Mouse (Mus musculus): Measurements from ENCODE around the gene Cntnap2. TPM values are rescaled to one million over a fixed set of nuclear protein-coding genes. Genes with fewer than 3 reads are reported as not detected.

Gene Cntnap2
- polyA plus RNA-seq, 1 experiment, result not detected

GRCm38 (mm10) chr6:47317253-47317652 is 2258.1 kb downstream of the Cntnap2 start:
- Histone ChIP-seq H3K36me3 (ENCODE audit: control insufficient read depth, insufficient read depth) (no peaks in the 10 kb centered on the region), H3K4me3 (no peak overlapping the region), H3K4me2 (ENCODE audit: low read depth) (no peak overlapping the region), H3ac (ENCODE audit: control insufficient read depth, insufficient read length) (no peak overlapping the region), H3K27me3 (ENCODE audit: control insufficient read depth, insufficient read depth, insufficient read length) (no peaks in the 10 kb centered on the region), H3K79me2 (ENCODE audit: control insufficient read depth, insufficient read depth) (no peaks in the 10 kb centered on the region)
- no peak for TF ChIP-seq TCF3 (IDR thresholded peaks at IDR 0.05; ENCODE audit: insufficient read length, low read depth)
- no peak for TF ChIP-seq POLR2AphosphoS2 (IDR thresholded peaks at IDR 0.05; ENCODE audit: insufficient read length, low read depth)

GRCm38 (mm10) chr6:47318705-47319104 is 2259.5 kb downstream of the Cntnap2 start:
- Histone ChIP-seq H3K79me2 (ENCODE audit: control insufficient read depth, insufficient read depth) (no peaks in the 10 kb centered on the region), H3K27me3 (ENCODE audit: control insufficient read depth, insufficient read depth, insufficient read length) (no peaks in the 10 kb centered on the region), H3K36me3 (ENCODE audit: control insufficient read depth, insufficient read depth) (no peaks in the 10 kb centered on the region), H3ac (ENCODE audit: control insufficient read depth, insufficient read length) (no peak overlapping the region), H3K4me3 (no peak overlapping the region), H3K4me2 (ENCODE audit: low read depth) (no peak overlapping the region)
- TF ChIP-seq SRF (IDR thresholded peaks at IDR 0.05; ENCODE audit: control insufficient read depth, insufficient read length, low read depth) (no peak), MYOG (IDR thresholded peaks at IDR 0.05; ENCODE audit: control insufficient read depth in 1 of 3, insufficient read depth in 1 of 3, insufficient read length in 2 of 3, low read depth in 2 of 3) (no peak), TCF3 (IDR thresholded peaks at IDR 0.05; ENCODE audit: insufficient read length, low read depth) (no peak), REST (IDR thresholded peaks at IDR 0.05; ENCODE audit: insufficient read depth, insufficient read length) (no peak), MAX (IDR thresholded peaks at IDR 0.05; ENCODE audit: low read depth) (no peak), USF1 (IDR thresholded peaks at IDR 0.05; ENCODE audit: low read depth) (no peak), POLR2A (IDR thresholded peaks at IDR 0.05; ENCODE audit: insufficient read length, low read depth) (no peak), MYOD1 (IDR thresholded peaks at IDR 0.05; ENCODE audit: control insufficient read depth in 1 of 3, insufficient read length in 2 of 3, low read depth in 2 of 3) (no peak), CEBPB (IDR thresholded peaks at IDR 0.05; ENCODE audit: insufficient read depth, poor library complexity, severe bottlenecking) (no peak), TCF12 (IDR thresholded peaks at IDR 0.05; ENCODE audit: insufficient read depth, poor library complexity, severe bottlenecking) (no peak), E2F4 (IDR thresholded peaks at IDR 0.05; ENCODE audit: insufficient read depth) (no peak), POLR2AphosphoS2 (IDR thresholded peaks at IDR 0.05; ENCODE audit: insufficient read length, low read depth) (no peak)

GRCm38 (mm10) chr6:47319309-47319983 is 2260.3 kb downstream of the Cntnap2 start:
- Histone ChIP-seq H3K4me2 (ENCODE audit: low read depth) (peak overlapping the region; percentile 47), H3K27me3 (ENCODE audit: control insufficient read depth, insufficient read depth, insufficient read length) (no peaks in the 10 kb centered on the region), H3K4me3 (no peak overlapping the region), H3K36me3 (ENCODE audit: control insufficient read depth, insufficient read depth) (no peaks in the 10 kb centered on the region), H3K79me2 (ENCODE audit: control insufficient read depth, insufficient read depth) (no peaks in the 10 kb centered on the region), H3ac (ENCODE audit: control insufficient read depth, insufficient read length) (no peak overlapping the region)
- TF ChIP-seq POLR2AphosphoS2 (IDR thresholded peaks at IDR 0.05; ENCODE audit: insufficient read length, low read depth) (no peak), POLR2A (IDR thresholded peaks at IDR 0.05; ENCODE audit: insufficient read length, low read depth) (no peak), REST (IDR thresholded peaks at IDR 0.05; ENCODE audit: insufficient read depth, insufficient read length) (no peak)

GRCm38 (mm10) chr6:47323169-47323835 is 2264.1 kb downstream of the Cntnap2 start:
- Histone ChIP-seq H3K79me2 (ENCODE audit: control insufficient read depth, insufficient read depth) (no peaks in the 10 kb centered on the region), H3K27me3 (ENCODE audit: control insufficient read depth, insufficient read depth, insufficient read length) (no peaks in the 10 kb centered on the region), H3K4me2 (ENCODE audit: low read depth) (no peak overlapping the region), H3K36me3 (ENCODE audit: control insufficient read depth, insufficient read depth) (no peaks in the 10 kb centered on the region), H3K4me3 (no peak overlapping the region), H3ac (ENCODE audit: control insufficient read depth, insufficient read length) (no peak overlapping the region)
- TF ChIP-seq USF1 (IDR thresholded peaks at IDR 0.05; ENCODE audit: low read depth), result no peak
- TF ChIP-seq MAX (IDR thresholded peaks at IDR 0.05; ENCODE audit: low read depth), result no peak
- no peak for TF ChIP-seq TCF12 (IDR thresholded peaks at IDR 0.05; ENCODE audit: insufficient read depth, poor library complexity, severe bottlenecking)
- no peak for TF ChIP-seq MYOG (IDR thresholded peaks at IDR 0.05; ENCODE audit: control insufficient read depth in 1 of 3, insufficient read depth in 1 of 3, insufficient read length in 2 of 3, low read depth in 2 of 3)
- TF ChIP-seq TCF3 (IDR thresholded peaks at IDR 0.05; ENCODE audit: insufficient read length, low read depth), result no peak
- no peak for TF ChIP-seq POLR2A (IDR thresholded peaks at IDR 0.05; ENCODE audit: insufficient read length, low read depth)

- no peaks in the 10 kb centered on the region for H3K79me2 ChIP-seq (ENCODE audit: control insufficient read depth, insufficient read depth)
- TF ChIP-seq TCF3 (IDR thresholded peaks at IDR 0.05; ENCODE audit: insufficient read length, low read depth), result no peak
- TF ChIP-seq POLR2A (IDR thresholded peaks at IDR 0.05; ENCODE audit: insufficient read length, low read depth), result no peak
- TF ChIP-seq E2F4 (IDR thresholded peaks at IDR 0.05; ENCODE audit: insufficient read depth), result no peak
- no peak for TF ChIP-seq MYOD1 (IDR thresholded peaks at IDR 0.05; ENCODE audit: control insufficient read depth in 1 of 3, insufficient read length in 2 of 3, low read depth in 2 of 3)
- TF ChIP-seq MYOG (IDR thresholded peaks at IDR 0.05; ENCODE audit: control insufficient read depth in 1 of 3, insufficient read depth in 1 of 3, insufficient read length in 2 of 3, low read depth in 2 of 3), result no peak
- TF ChIP-seq TCF12 (IDR thresholded peaks at IDR 0.05; ENCODE audit: insufficient read depth, poor library complexity, severe bottlenecking), result no peak
- no peak for TF ChIP-seq USF1 (IDR thresholded peaks at IDR 0.05; ENCODE audit: low read depth)
- H3K4me2 ChIP-seq (ENCODE audit: low read depth), result no peak overlapping the region
- H3K27me3 ChIP-seq (ENCODE audit: control insufficient read depth, insufficient read depth, insufficient read length), result no peaks in the 10 kb centered on the region
- no peak overlapping the region for H3K4me3 ChIP-seq
- no peaks in the 10 kb centered on the region for H3K36me3 ChIP-seq (ENCODE audit: control insufficient read depth, insufficient read depth)
- H3ac ChIP-seq (ENCODE audit: control insufficient read depth, insufficient read length), result no peak overlapping the region
These were observed 2264.7 kb downstream of the Cntnap2 start for GRCm38 (mm10) chr6:47323886-47324285.
